8 mouse cellular contexts compared by ENCODE assay signal in the genomic region with DNA sequence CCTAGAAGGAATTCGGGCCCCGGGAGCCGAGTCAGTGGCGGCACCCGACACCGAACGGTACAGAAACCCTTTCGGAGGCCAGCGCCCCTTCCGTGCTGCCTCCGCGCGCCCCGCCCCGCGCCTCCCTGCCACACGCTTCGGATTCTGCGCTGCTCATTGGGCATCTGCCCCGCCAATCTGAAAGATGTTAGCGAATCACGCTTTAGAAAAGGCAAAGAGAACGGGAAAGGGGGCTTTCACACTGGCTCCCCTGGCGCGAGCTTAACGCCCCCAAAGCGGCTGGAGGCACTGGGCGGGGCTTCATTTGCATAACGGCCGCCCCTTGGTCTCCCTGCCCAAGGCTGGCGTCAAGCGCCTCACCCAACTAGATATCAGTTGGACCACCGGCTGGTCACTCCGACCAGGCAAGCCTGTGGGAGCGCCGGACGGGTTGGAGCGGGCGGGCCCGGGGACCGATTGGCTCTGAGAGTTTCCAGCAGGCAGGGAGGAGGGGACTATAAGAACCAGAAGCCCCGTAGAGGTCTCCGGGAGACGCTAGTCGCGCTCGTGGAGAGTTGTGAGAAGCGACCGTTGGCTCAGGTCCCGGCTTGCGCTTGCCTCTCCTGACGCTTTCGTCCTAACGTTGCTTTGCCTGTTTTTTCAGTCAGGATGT. TPM values are rescaled to one million over a fixed set of nuclear protein-coding genes. Genes with fewer than 3 reads are reported as not detected.
DNase-seq lines count a peak whose midpoint lies in the region; ATAC-seq and TF ChIP-seq lines count a peak whose summit lies in the region.

A gene (plus strand): TSS at position 291 of the 652 bp plus-strand sequence.

- peak; percentile 96 for ATAC-seq in embryonic facial prominence, embryonic 15.5 days (ENCODE audit: insufficient number of reproducible peaks, low FRiP score, low TSS enrichment, low read depth)
- peak; percentile 95 for ATAC-seq in limb, embryonic 14.5 days (ENCODE audit: low FRiP score, low read depth)
- ATAC-seq in midbrain, postnatal 0 days (ENCODE audit: low FRiP score): peak; percentile 97

- peak within 1 kb of the TSS; percentile 95 for H3K27ac ChIP-seq in bone marrow, adult 2 months (ENCODE audit: control insufficient read depth, insufficient read depth, low read depth, low read length, poor library complexity)
- H3K27ac ChIP-seq in embryonic facial prominence, embryonic 15.5 days (replicated peaks): peak within 1 kb of the TSS; percentile 97
- peak within 1 kb of the TSS; percentile 82 for H3K27ac ChIP-seq in limb, embryonic 14.5 days (replicated peaks; ENCODE audit: low read depth, low read length)
- H3K27ac ChIP-seq in midbrain, postnatal 0 days (ENCODE audit: low read depth, low read length): peak within 1 kb of the TSS; percentile 48; the same call in 1 of the 2 replicates

- H3K27me3 ChIP-seq in embryonic facial prominence, embryonic 15.5 days: peaks cover 31% of the 10 kb centered on the region
- H3K27me3 ChIP-seq in limb, embryonic 14.5 days (ENCODE audit: control insufficient read depth, insufficient read depth, low read length): peaks cover 28% of the 10 kb centered on the region
- H3K27me3 ChIP-seq in midbrain, postnatal 0 days (ENCODE audit: insufficient read depth, low read length): peaks cover 34% of the 10 kb centered on the region

- peak within 1 kb of the TSS; percentile 63 for H3K9ac ChIP-seq in embryonic facial prominence, embryonic 15.5 days
- peak within 1 kb of the TSS; percentile 62 for H3K9ac ChIP-seq in limb, embryonic 14.5 days (ENCODE audit: low read depth, low read length, severe bottlenecking)
- H3K9ac ChIP-seq in midbrain, postnatal 0 days (replicated peaks; ENCODE audit: low read length, poor library complexity, severe bottlenecking): peak within 1 kb of the TSS; percentile 46; the same call in 1 of the 2 replicates

- no peaks in the 10 kb centered on the region for H3K36me3 ChIP-seq in embryonic facial prominence, embryonic 15.5 days
- no peaks in the 10 kb centered on the region for H3K36me3 ChIP-seq in limb, embryonic 14.5 days (ENCODE audit: control insufficient read depth, insufficient read depth, low read length)
- no peaks in the 10 kb centered on the region for H3K36me3 ChIP-seq in midbrain, postnatal 0 days (ENCODE audit: insufficient read depth, low read length)

- no peaks in the 10 kb centered on the region for H3K9me3 ChIP-seq in embryonic facial prominence, embryonic 15.5 days (replicated peaks)
- H3K9me3 ChIP-seq in limb, embryonic 14.5 days (ENCODE audit: control insufficient read depth, low read length): no peaks in the 10 kb centered on the region
- no peaks in the 10 kb centered on the region for H3K9me3 ChIP-seq in midbrain, postnatal 0 days (ENCODE audit: low read length)

- peak within 1 kb of the TSS; percentile 88 for H3K4me3 ChIP-seq in bone marrow, adult 2 months (replicated peaks; ENCODE audit: control insufficient read depth, low read depth, low read length)
- H3K4me3 ChIP-seq in embryonic facial prominence, embryonic 15.5 days (replicated peaks): peak within 1 kb of the TSS; percentile 77
- H3K4me3 ChIP-seq in limb, embryonic 14.5 days (replicated peaks; ENCODE audit: low read length): peak within 1 kb of the TSS; percentile 66
- H3K4me3 ChIP-seq in midbrain, postnatal 0 days (ENCODE audit: low read depth, low read length): peak within 1 kb of the TSS; percentile 56

- H3K4me2 ChIP-seq in embryonic facial prominence, embryonic 15.5 days (replicated peaks): peak within 1 kb of the TSS; percentile 91
- H3K4me2 ChIP-seq in limb, embryonic 14.5 days (replicated peaks; ENCODE audit: low read depth, low read length, severe bottlenecking): peak within 1 kb of the TSS; percentile 90
- H3K4me2 ChIP-seq in midbrain, postnatal 0 days (ENCODE audit: low read depth, low read length, poor library complexity, severe bottlenecking): peak within 1 kb of the TSS; percentile 73

- TF ChIP-seq CTCF in bone marrow, adult 2 months (IDR thresholded peaks at IDR 0.05; ENCODE audit: control insufficient read depth, insufficient read depth, low read length): no peak
- no peak for TF ChIP-seq CTCF in midbrain, postnatal 0 days (IDR thresholded peaks at IDR 0.05)

- DNase-seq in 416B (ENCODE audit: low read depth): peak; percentile 98
- DNase-seq in heart, adult 8-10 months (ENCODE audit: low spot score): peak; percentile 100
- peak; percentile 100 for DNase-seq in kidney, adult 9 months
- peak; percentile 99 for DNase-seq in limb, embryonic 14.5 days (ENCODE audit: low spot score)
- peak; percentile 99 for DNase-seq in midbrain, postnatal 0 days (ENCODE audit: low spot score)
- DNase-seq in spleen, postnatal 14 days (ENCODE audit: low spot score in 2 of 2): peak; percentile 95 to 97

- peak; percentile 89 for TF ChIP-seq POLR2A in bone marrow, adult 2 months (IDR thresholded peaks at IDR 0.05; ENCODE audit: borderline replicate concordance, control insufficient read depth, low read depth, low read length)
- peak; percentile 71; the same call in 1 of the 2 replicates for TF ChIP-seq POLR2A in limb, embryonic 14.5 days (IDR thresholded peaks at IDR 0.05; ENCODE audit: borderline replicate concordance, extremely low read depth, insufficient read depth, insufficient read length)

- peaks cover 2% of the 10 kb centered on the region; the same call in 1 of the 2 replicates for H3K4me1 ChIP-seq in bone marrow, adult 2 months (ENCODE audit: control insufficient read depth, insufficient read depth, low read length)
- H3K4me1 ChIP-seq in embryonic facial prominence, embryonic 15.5 days: peaks cover 26% of the 10 kb centered on the region
- H3K4me1 ChIP-seq in limb, embryonic 14.5 days (ENCODE audit: control insufficient read depth, insufficient read depth, low read length): peaks cover 18% of the 10 kb centered on the region; the same call in 1 of the 2 replicates
- H3K4me1 ChIP-seq in midbrain, postnatal 0 days (ENCODE audit: insufficient read depth, low read length): 0 out of 2 replicates have a peak, but pooled peaks cover 8% of the 10 kb centered on the region

- under 1% methylated on average over 54 of the region's 54 CpGs for WGBS in bone marrow, adult 2 months
- under 1% methylated on average over 54 of the region's 54 CpGs for WGBS in embryonic facial prominence, embryonic 15.5 days
- 2% methylated on average over 41 of the region's 54 CpGs for WGBS in limb, embryonic 14.5 days
- under 1% methylated on average over 54 of the region's 54 CpGs for WGBS in midbrain, postnatal 0 days

RNA-seq across cellular contexts. Expression of the gene that starts here (rescaled TPM):
- polyA plus RNA-seq in bone marrow, adult 2 months (2011; ENCODE audit: insufficient read depth, insufficient read length, low replicate concordance, missing spikeins): 1.3 and 3.0 TPM in 2 replicates
- polyA plus RNA-seq in embryonic facial prominence, embryonic 15.5 days (2015; fragmentation: Nextera tagmentation; extraction: Ambion mirVana): 13.3 and 18.4 TPM in 2 replicates
- total RNA-seq in heart, adult 8-10 months (2022): 1 to 10 TPM; 4.1 to 7.7 (median 5.8) TPM
- 5.1 and 6.7 TPM in 2 replicates for polyA plus RNA-seq in limb, embryonic 14.5 days (2012; rRNA removed)
- 7.7 and 8.3 TPM in 2 replicates for polyA plus RNA-seq in limb, embryonic 14.5 days (2014; fragmentation: Nextera tagmentation; extraction: Ambion mirVana)
- total RNA-seq in midbrain, postnatal 0 days (2014; rRNA removed): 10.2 and 13.6 TPM in 2 replicates
- 7.6 and 8.8 TPM in 2 replicates for polyA plus RNA-seq in midbrain, postnatal 0 days (2015; fragmentation: Nextera tagmentation; extraction: Ambion mirVana)

Comparison
In these comparisons a context has a peak if more than half of its experiments do, and no peak if none do; other contexts are left out.
1. Peak in every context shown above with its lines: DNase-seq, ATAC-seq, H3K4me3 ChIP-seq and H3K27ac ChIP-seq.